18 mouse cellular contexts compared by ENCODE assay signal in genomic region chr5:51718911-51719310, GRCm38 (mm10).
"Had no signal": no experiment of that assay in that cellular context is flagged by ENCODE, and none has a peak within 500 bp of the region (broad histone marks: within the 10 kb centered on the region; RNA-seq: fewer than 3 reads in every experiment).

No protein-coding gene starts in this region.

- H3K27ac ChIP-seq: midbrain, embryonic 10.5 days; midbrain, embryonic 12.5 days; neural tube, embryonic 13.5 days; neural tube, embryonic 15.5 days had no signal

- H3K4me1 ChIP-seq: midbrain, embryonic 10.5 days; midbrain, embryonic 12.5 days; neural tube, embryonic 13.5 days; neural tube, embryonic 15.5 days had no signal

- H3K9me3 ChIP-seq: midbrain, embryonic 10.5 days; midbrain, embryonic 12.5 days; neural tube, embryonic 13.5 days; neural tube, embryonic 15.5 days had no signal

- H3K36me3 ChIP-seq: midbrain, embryonic 10.5 days; midbrain, embryonic 12.5 days; neural tube, embryonic 13.5 days; neural tube, embryonic 15.5 days had no signal

- ATAC-seq: midbrain, embryonic 16.5 days had no signal

- H3K27me3 ChIP-seq: midbrain, embryonic 12.5 days; neural tube, embryonic 13.5 days; neural tube, embryonic 15.5 days had no signal

- DNase-seq: lung, adult 18-20 months; lung, embryonic 14.5 days; lung, postnatal 10 days; lung, postnatal 4 days; midbrain, embryonic 14.5 days; retina, postnatal 1 day; right cerebral cortex, adult 18-20 months; right cerebral cortex, postnatal 25 days; right cerebral cortex, postnatal 4 days; spleen, adult 18-20 months; thymus, postnatal 14 days; thymus, postnatal 4 days had no signal

- H3K4me2 ChIP-seq: lung, embryonic 14.5 days; midbrain, embryonic 12.5 days; neural tube, embryonic 13.5 days; neural tube, embryonic 15.5 days had no signal

- H3K9ac ChIP-seq: lung, embryonic 14.5 days; midbrain, embryonic 12.5 days; neural tube, embryonic 13.5 days; neural tube, embryonic 15.5 days had no signal

- H3K4me3 ChIP-seq: midbrain, embryonic 10.5 days; midbrain, embryonic 12.5 days; myocyte; neural tube, embryonic 13.5 days; neural tube, embryonic 15.5 days had no signal
